18 mouse cellular contexts compared by ENCODE assay signal in the genomic region with DNA sequence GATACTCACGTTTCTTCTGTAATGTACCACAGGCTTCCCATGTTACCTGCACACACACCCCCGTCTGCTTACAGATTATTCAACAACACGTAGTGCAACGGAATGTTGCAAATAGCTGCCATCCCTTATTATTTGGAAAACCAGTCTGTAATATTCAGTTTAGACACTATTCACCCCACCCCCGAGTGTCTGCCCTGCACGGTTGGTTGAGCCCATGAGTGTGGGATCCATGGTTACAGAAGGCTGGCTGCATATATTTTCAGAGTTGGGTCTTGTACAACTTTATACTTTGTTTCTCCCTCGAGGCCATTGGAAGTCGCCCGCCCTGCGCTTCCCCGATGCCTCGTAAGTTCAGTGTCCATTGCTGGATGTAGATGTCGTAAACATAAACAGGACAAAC. TPM values are rescaled to one million over a fixed set of nuclear protein-coding genes. Genes with fewer than 3 reads are reported as not detected.
DNase-seq lines count a peak whose midpoint lies in the region; ATAC-seq and TF ChIP-seq lines count a peak whose summit lies in the region.
"Had no signal": no experiment of that assay in that cellular context is flagged by ENCODE, and none has a peak within 500 bp of the region (broad histone marks: within the 10 kb centered on the region; RNA-seq: fewer than 3 reads in every experiment).

No protein-coding gene starts in this region.

- no peak for TF ChIP-seq POLR2A in embryonic fibroblast, embryonic 13.5 days (IDR thresholded peaks at IDR 0.05; ENCODE audit: low read depth, low read length)

- peak overlapping the region; percentile 12; the same call in 1 of the 2 replicates for H3K4me2 ChIP-seq in forebrain, embryonic 13.5 days
- H3K4me2 ChIP-seq in forebrain, embryonic 11.5 days (ENCODE audit: low read depth, low read length, severe bottlenecking), result no peak overlapping the region
- no peak overlapping the region for H3K4me2 ChIP-seq in midbrain, embryonic 12.5 days (replicated peaks)
- no peak overlapping the region for H3K4me2 ChIP-seq in hindbrain, embryonic 16.5 days (ENCODE audit: low read length)

- peaks cover 69% of the 10 kb centered on the region for H3K4me1 ChIP-seq in forebrain, embryonic 13.5 days
- H3K4me1 ChIP-seq in forebrain, embryonic 11.5 days (replicated peaks; ENCODE audit: control insufficient read depth, insufficient read depth, low read length), result peaks cover 20% of the 10 kb centered on the region
- H3K4me1 ChIP-seq in midbrain, embryonic 12.5 days, result peaks cover 47% of the 10 kb centered on the region
- peaks cover 71% of the 10 kb centered on the region for H3K4me1 ChIP-seq in midbrain, embryonic 10.5 days
- peaks cover 6% of the 10 kb centered on the region for H3K4me1 ChIP-seq in embryonic fibroblast, embryonic 13.5 days (ENCODE audit: control insufficient read depth, insufficient read depth, low read length)
- peaks cover 5% of the 10 kb centered on the region; the same call in 1 of the 2 replicates for H3K4me1 ChIP-seq in hindbrain, embryonic 16.5 days (ENCODE audit: control insufficient read depth, insufficient read depth, low read depth, low read length)

- H3K4me3 ChIP-seq in forebrain, embryonic 13.5 days, result no peak overlapping the region
- H3K4me3 ChIP-seq in forebrain, embryonic 11.5 days (ENCODE audit: low read depth, low read length), result no peak overlapping the region
- H3K4me3 ChIP-seq in midbrain, embryonic 12.5 days, result no peak overlapping the region
- H3K4me3 ChIP-seq in midbrain, embryonic 10.5 days, result no peak overlapping the region
- H3K4me3 ChIP-seq in embryonic fibroblast, embryonic 13.5 days (ENCODE audit: insufficient read depth, low read length), result no peak overlapping the region
- no peak overlapping the region for H3K4me3 ChIP-seq in hindbrain, embryonic 16.5 days (ENCODE audit: low read length)
- H3K4me3 ChIP-seq: heart, adult 2 months had no signal

- 65% methylated on average over 13 of the region's 13 CpGs for WGBS in forebrain, embryonic 13.5 days
- WGBS in forebrain, embryonic 11.5 days, result 81% methylated on average over 13 of the region's 13 CpGs
- WGBS in midbrain, embryonic 12.5 days, result 65% methylated on average over 13 of the region's 13 CpGs
- whole genome bisulfite sequencing in midbrain, embryonic 10.5 days, result 81% methylated on average over 13 of the region's 13 CpGs
- 48% methylated on average over 13 of the region's 13 CpGs for WGBS in hindbrain, embryonic 16.5 days

- TF ChIP-seq CTCF in embryonic fibroblast, embryonic 13.5 days (IDR thresholded peaks at IDR 0.05; ENCODE audit: borderline replicate concordance, insufficient read depth, low read length), result no peak

- H3K9me3 ChIP-seq in forebrain, embryonic 13.5 days (replicated peaks), result no peaks in the 10 kb centered on the region; the same call in 1 of the 2 replicates
- H3K9me3 ChIP-seq in forebrain, embryonic 11.5 days (ENCODE audit: control insufficient read depth, low read length), result no peaks in the 10 kb centered on the region
- no peaks in the 10 kb centered on the region for H3K9me3 ChIP-seq in midbrain, embryonic 12.5 days
- H3K9me3 ChIP-seq in midbrain, embryonic 10.5 days (replicated peaks), result no peaks in the 10 kb centered on the region
- H3K9me3 ChIP-seq in hindbrain, embryonic 16.5 days (ENCODE audit: control insufficient read depth, low read length), result no peaks in the 10 kb centered on the region
- H3K9me3 ChIP-seq: G1E had no signal

- ATAC-seq in forebrain, embryonic 13.5 days, result peak; percentile 50
- no peak for ATAC-seq in forebrain, embryonic 11.5 days (replicated peaks; ENCODE audit: low FRiP score)
- ATAC-seq in midbrain, embryonic 12.5 days (ENCODE audit: low FRiP score, low read depth), result no peak
- ATAC-seq in hindbrain, embryonic 16.5 days, result peak; percentile 61

- no peaks in the 10 kb centered on the region for H3K27me3 ChIP-seq in forebrain, embryonic 13.5 days
- no peaks in the 10 kb centered on the region for H3K27me3 ChIP-seq in forebrain, embryonic 11.5 days (ENCODE audit: control insufficient read depth, insufficient read depth, low read length)
- 0 out of 2 replicates have a peak, but pooled peaks cover 11% of the 10 kb centered on the region for H3K27me3 ChIP-seq in midbrain, embryonic 12.5 days
- peaks cover 14% of the 10 kb centered on the region; the same call in 1 of the 2 replicates for H3K27me3 ChIP-seq in midbrain, embryonic 10.5 days (ENCODE audit: low read depth, poor library complexity, severe bottlenecking)
- no peaks in the 10 kb centered on the region for H3K27me3 ChIP-seq in hindbrain, embryonic 16.5 days (replicated peaks; ENCODE audit: control insufficient read depth, insufficient read depth, low read length)

- peak overlapping the region; percentile 38 for H3K27ac ChIP-seq in forebrain, embryonic 13.5 days
- no peak overlapping the region for H3K27ac ChIP-seq in forebrain, embryonic 11.5 days (ENCODE audit: low read depth, low read length)
- 0 out of 2 replicates have a peak overlapping the region, but pooled peaks have one; percentile 15 for H3K27ac ChIP-seq in midbrain, embryonic 12.5 days (replicated peaks)
- no peak overlapping the region for H3K27ac ChIP-seq in midbrain, embryonic 10.5 days (replicated peaks)
- H3K27ac ChIP-seq in embryonic fibroblast, embryonic 13.5 days (ENCODE audit: insufficient read depth, low read length), result peak overlapping the region; percentile 53
- H3K27ac ChIP-seq in hindbrain, embryonic 16.5 days (ENCODE audit: low read depth, low read length), result no peak overlapping the region
- H3K27ac ChIP-seq: heart, adult 2 months had no signal

- no peak for DNase-seq in forebrain, embryonic 11.5 days (ENCODE audit: low spot score)
- DNase-seq in midbrain, embryonic 10.5 days (ENCODE audit: low spot score), result no peak
- no peak for DNase-seq in retina, embryonic 14.5 days (ENCODE audit: low spot score)
- no peak for DNase-seq in kidney, postnatal 36 days
- DNase-seq: adrenal gland, postnatal 14 days; cerebellum, adult 11-12 months; cerebellum, postnatal 14 days; embryo, embryonic 11 days; heart, adult 2 months; kidney, adult 18-20 months; kidney, postnatal 25 days; liver; right cerebral cortex, postnatal 4 days had no signal

- H3K9ac ChIP-seq in forebrain, embryonic 13.5 days, result no peak overlapping the region
- no peak overlapping the region for H3K9ac ChIP-seq in forebrain, embryonic 11.5 days (ENCODE audit: low read length)
- no peak overlapping the region for H3K9ac ChIP-seq in midbrain, embryonic 12.5 days (replicated peaks)
- H3K9ac ChIP-seq in hindbrain, embryonic 16.5 days (ENCODE audit: low read depth, low read length), result no peak overlapping the region

- no peaks in the 10 kb centered on the region for H3K36me3 ChIP-seq in forebrain, embryonic 13.5 days (ENCODE audit: poor library complexity, severe bottlenecking)
- H3K36me3 ChIP-seq in forebrain, embryonic 11.5 days (ENCODE audit: control insufficient read depth, insufficient read depth, low read length), result no peaks in the 10 kb centered on the region
- no peaks in the 10 kb centered on the region for H3K36me3 ChIP-seq in midbrain, embryonic 12.5 days
- H3K36me3 ChIP-seq in midbrain, embryonic 10.5 days, result no peaks in the 10 kb centered on the region
- no peaks in the 10 kb centered on the region for H3K36me3 ChIP-seq in hindbrain, embryonic 16.5 days (ENCODE audit: control insufficient read depth, insufficient read depth, low read length)
- H3K36me3 ChIP-seq: G1E had no signal

RNA-seq across cellular contexts. Expression of gene Eva1c, which starts 19.1 kb away (rescaled TPM):
- 4.3 and 5.2 TPM in 2 replicates for polyA plus RNA-seq in forebrain, embryonic 13.5 days (2015; fragmentation: Nextera tagmentation; extraction: Ambion mirVana)
- 1.6 and 1.9 TPM in 2 replicates for polyA plus RNA-seq in forebrain, embryonic 11.5 days (2014; fragmentation: Nextera tagmentation; extraction: Ambion mirVana)
- 1.6 and 3.3 TPM in 2 replicates for polyA plus RNA-seq in midbrain, embryonic 12.5 days (2016; fragmentation: Nextera tagmentation; extraction: Ambion mirVana)
- 0.96 and 1.8 TPM in 2 replicates for polyA plus RNA-seq in midbrain, embryonic 10.5 days (2016; fragmentation: Nextera tagmentation; extraction: Ambion mirVana)
- 1.7 and 2.0 TPM in 2 replicates for polyA plus RNA-seq in embryonic fibroblast, embryonic 13.5 days (2011; ENCODE audit: insufficient read length, low read depth, missing spikeins)
- polyA plus RNA-seq in hindbrain, embryonic 16.5 days (2015; fragmentation: Nextera tagmentation; extraction: Ambion mirVana), result 4.4 and 4.8 TPM in 2 replicates
- polyA plus RNA-seq: G1E had no signal

RNA-seq across cellular contexts. Expression of gene Urb1, which starts 35.4 kb away (rescaled TPM):
- 8.8 and 9.7 TPM in 2 replicates for polyA plus RNA-seq in forebrain, embryonic 13.5 days (2015; fragmentation: Nextera tagmentation; extraction: Ambion mirVana)
- 14.3 and 15.6 TPM in 2 replicates for polyA plus RNA-seq in forebrain, embryonic 11.5 days (2014; fragmentation: Nextera tagmentation; extraction: Ambion mirVana)
- 12.1 and 13.8 TPM in 2 replicates for polyA plus RNA-seq in midbrain, embryonic 12.5 days (2016; fragmentation: Nextera tagmentation; extraction: Ambion mirVana)
- 10.7 and 11.0 TPM in 2 replicates for polyA plus RNA-seq in midbrain, embryonic 10.5 days (2016; fragmentation: Nextera tagmentation; extraction: Ambion mirVana)
- polyA plus RNA-seq in embryonic fibroblast, embryonic 13.5 days (2011; ENCODE audit: insufficient read length, low read depth, missing spikeins), result 6.2 and 6.7 TPM in 2 replicates
- polyA plus RNA-seq in hindbrain, embryonic 16.5 days (2015; fragmentation: Nextera tagmentation; extraction: Ambion mirVana), result 8.2 and 9.2 TPM in 2 replicates

Comparison
In these comparisons a context has a peak if more than half of its experiments do, and no peak if none do; other contexts are left out.
1. ATAC-seq: peak in forebrain, embryonic 13.5 days (single experiment) and hindbrain, embryonic 16.5 days (single experiment); none in forebrain, embryonic 11.5 days (single experiment) and midbrain, embryonic 12.5 days (single experiment).
2. H3K27ac ChIP-seq: peak in forebrain, embryonic 13.5 days (single experiment), midbrain, embryonic 12.5 days (single experiment) and embryonic fibroblast, embryonic 13.5 days (single experiment); none in forebrain, embryonic 11.5 days (single experiment), midbrain, embryonic 10.5 days (single experiment) and hindbrain, embryonic 16.5 days (single experiment).